Mouse (Mus musculus): ENCODE measurements around the gene Gfer.
"Not testable (repeated sequence)": the region's sequence is repeated elsewhere in the genome, so short reads cannot be mapped to it uniquely, and the experiment has no call there.

The Gfer gene

DNA sequence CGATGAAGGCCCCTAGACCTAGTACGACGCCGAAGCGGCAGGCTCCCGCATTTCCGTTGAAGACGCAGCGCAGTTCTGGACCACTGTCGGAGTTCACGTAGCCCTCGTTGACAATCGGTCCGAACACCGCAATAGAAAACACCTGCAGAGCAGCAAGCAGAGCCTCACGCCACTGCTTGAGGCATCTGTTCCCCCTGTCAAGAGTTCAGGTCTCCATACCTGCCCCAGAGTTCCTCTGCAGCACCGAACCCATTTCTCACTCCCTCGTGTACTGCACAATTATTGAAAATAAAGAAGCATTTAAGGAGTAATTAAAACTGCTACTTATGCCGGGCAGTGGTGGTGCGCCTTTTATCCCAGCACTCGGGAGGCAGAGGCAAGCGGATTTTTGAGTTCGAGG, 8.4 kb downstream of the Gfer start:
- no peak for DNase-seq (ENCODE audit: extremely low spot score)

- DNase-seq (ENCODE audit: extremely low spot score): peak; percentile 55
Measured at GRCm38 (mm10) chr17:24687146-24687595, 8.8 kb downstream of the Gfer start.

DNA sequence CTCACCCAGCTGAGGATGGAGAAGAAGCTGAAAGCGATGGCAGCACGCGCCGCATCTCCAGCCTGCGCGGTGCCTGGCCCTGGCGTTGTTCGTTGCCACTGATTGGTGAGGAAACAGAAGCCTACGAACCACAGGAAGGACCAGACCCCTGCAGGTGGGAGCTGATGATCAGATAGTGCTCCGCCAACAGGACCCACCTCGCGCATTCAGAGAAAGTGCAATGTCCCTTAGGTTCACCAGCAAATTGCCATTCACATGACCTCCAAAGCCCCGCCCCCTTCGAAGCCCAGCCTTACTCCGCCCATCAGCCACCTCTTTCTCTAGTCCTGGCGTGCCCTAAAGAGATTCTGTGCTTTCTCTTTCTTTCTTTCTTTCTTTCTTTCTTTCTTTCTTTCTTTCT, 9.4 kb downstream of the Gfer start:
- DNase-seq (ENCODE audit: extremely low spot score): peak; percentile 45

- no peak for DNase-seq (ENCODE audit: extremely low spot score)
Measured at GRCm38 (mm10) chr17:24677500-24678080, 18.4 kb downstream of the Gfer start.

GRCm38 (mm10) chr17:24676877-24677276, 19.1 kb downstream of the Gfer start:
- DNase-seq (ENCODE audit: extremely low spot score): no peak

DNA sequence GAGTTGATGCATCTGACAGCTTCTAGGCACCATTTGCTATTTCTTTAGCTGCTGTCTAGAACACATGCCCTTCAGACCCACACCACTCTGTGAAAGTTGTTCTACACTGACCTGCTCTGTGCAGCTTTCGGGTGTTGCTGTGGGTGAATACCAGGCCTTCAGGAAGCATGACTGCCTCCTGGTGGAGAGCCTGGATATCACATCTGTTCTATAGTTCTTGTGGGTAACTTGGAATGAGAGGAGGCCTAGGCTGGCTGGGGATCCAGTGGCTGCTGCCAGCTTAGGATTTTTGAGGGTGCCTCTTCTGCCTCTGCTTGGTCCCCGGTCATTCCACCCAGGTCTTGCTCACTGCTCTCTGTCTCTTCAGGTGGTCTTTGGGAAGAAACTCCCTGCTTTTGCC, 19.8 kb downstream of the Gfer start:
- DNase-seq (ENCODE audit: extremely low spot score): peak; percentile 69

DNA sequence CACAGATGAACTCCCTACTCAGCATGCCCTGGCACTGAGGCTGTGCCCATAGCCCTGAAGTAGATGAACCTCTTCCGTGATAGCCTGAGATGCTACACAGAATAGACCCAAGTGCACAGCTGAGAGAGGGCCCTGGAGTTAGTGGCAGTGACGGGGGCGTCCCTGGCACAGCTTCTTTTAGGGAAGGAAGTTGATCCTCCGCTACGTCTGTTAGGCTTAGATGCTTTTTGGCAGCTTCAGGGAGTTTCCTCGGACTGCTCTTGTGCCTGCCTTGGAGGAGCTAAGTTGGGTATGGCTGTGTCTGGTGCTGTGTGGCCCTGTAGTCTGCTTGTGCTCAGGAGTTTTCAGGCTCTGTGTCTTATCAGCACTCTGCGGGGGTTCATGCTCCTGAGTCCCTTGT, 21.7 kb downstream of the Gfer start:
- DNase-seq (ENCODE audit: extremely low spot score): no peak

GRCm38 (mm10) chr17:24672141-24672540, 23.8 kb downstream of the Gfer start:
- no peak for DNase-seq (ENCODE audit: extremely low spot score)

DNA sequence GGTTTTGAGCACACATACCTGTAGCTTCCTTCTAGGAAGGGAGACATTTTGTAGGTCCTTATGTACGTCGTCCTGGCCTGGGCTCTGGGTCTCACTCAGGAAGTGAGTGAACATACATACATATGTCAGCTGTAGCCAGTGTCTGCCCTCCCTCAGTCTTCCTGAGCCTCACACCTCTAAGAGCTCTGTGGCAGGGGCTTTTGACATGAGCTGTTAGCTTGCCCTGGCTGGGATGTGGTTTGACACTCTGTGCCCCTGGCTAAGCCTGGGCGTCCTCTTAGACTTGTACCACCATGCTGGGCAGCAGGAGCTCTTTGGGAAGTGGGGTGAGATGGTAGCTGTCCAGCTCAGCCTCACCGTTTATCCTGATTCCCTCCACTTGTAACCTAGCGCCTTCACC, 24.6 kb downstream of the Gfer start:
- DNase-seq (ENCODE audit: extremely low spot score): no peak

DNA sequence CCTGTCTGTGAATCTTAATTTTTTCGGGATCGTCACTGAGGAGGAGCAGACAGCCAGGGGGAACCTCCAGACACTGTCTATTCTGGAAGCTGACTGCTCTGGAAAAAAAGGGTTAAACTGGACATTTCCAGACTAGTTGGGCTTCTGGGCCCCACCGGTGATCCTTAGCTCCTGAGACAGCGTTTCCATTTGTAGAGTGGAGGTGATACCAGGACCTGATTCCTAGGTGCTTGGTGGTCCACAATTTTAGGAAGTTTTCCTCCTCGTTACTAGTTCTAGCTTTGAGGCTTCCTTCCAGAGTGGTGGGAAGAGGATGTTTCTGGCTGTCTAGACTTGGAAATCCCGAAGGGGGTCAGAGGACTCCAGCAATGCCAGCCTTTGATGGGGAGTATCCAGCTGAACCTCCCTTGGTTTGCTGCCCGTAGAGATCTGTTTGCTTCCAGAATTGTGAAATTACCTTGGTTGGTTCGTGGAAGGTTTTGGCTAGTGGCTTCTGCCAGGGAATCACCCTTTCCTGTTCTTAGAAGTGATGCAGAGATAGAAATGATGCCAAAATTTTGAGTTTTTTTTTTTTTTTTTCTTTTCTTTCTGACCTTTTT, 25.6 kb downstream of the Gfer start:
- DNase-seq (ENCODE audit: extremely low spot score): no peak

GRCm38 (mm10) chr17:24669545-24670245, 26.3 kb downstream of the Gfer start, which contains the start of gene Zfp598:
Zfp598 (plus strand) TSS chr17:24669687.
- DNase-seq (ENCODE audit: extremely low spot score): peak; percentile 92

GRCm38 (mm10) chr17:24669214-24669544, 26.8 kb downstream of the Gfer start:
- not testable (repeated sequence) for DNase-seq (ENCODE audit: extremely low spot score)

- DNase-seq (ENCODE audit: extremely low spot score): peak; percentile 56
Measured at GRCm38 (mm10) chr17:24667416-24667815, 28.5 kb downstream of the Gfer start.

DNA sequence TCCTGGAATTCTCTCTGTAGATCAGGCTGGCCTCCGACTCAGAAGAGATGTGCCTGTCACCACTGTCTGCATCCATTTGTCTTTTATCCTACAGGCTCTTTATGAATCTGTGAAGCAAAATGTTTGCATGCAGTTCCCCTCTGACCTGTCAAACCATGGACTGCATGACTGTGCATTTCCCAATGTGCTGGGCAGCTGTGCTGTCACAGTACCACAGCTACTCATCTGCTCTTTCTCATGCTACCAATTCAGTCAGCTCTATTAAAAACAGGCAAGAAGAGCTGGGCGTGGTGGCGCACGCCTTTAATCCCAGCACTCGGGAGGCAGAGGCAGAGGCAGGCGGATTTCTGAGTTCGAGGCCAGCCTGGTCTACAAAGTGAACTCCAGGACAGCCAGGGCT, 28.9 kb downstream of the Gfer start:
- not testable (repeated sequence) for DNase-seq (ENCODE audit: extremely low spot score)

DNA sequence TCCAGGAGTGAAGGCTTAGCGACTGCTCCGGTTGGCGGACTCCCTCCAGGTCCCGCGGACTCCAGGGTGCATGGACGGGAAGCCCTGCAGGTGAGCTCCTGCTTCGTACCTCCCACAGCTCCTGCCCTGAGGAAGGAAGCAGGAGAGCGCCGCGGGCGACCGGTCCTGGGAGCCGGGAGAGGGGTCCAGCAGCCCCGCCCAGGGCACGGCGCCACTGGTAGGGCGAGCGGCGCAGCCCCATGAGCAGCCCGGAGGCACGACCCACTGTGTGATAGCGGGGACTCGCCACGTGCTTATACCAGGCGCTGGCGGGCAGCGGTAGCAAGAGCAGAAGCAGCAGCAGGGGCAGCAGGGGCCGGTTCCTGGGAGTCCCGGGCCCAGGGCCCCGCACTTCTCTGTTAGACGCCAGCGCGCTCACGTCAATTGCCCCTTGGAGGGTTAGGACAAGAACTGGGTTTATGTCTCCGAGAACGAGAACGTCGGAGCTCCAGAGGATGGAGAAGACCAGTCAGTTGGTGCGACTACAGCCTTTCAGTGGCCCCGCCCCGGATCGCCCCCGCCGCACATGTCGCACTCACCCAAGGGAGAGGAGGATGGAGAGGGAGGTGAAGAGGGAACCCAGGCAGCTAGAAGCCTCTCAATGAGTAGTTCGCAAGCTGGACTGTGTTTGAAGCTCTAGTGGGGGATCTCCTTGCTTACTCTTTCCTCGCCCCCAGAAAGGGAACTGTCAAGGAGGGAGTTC, 37.8 kb downstream of the Gfer start, which contains the start of gene Npw:
TSS of gene Npw (minus strand) at position 441 of the 742 bp plus-strand sequence.
- DNase-seq (ENCODE audit: extremely low spot score): peak; percentile 35

DNA sequence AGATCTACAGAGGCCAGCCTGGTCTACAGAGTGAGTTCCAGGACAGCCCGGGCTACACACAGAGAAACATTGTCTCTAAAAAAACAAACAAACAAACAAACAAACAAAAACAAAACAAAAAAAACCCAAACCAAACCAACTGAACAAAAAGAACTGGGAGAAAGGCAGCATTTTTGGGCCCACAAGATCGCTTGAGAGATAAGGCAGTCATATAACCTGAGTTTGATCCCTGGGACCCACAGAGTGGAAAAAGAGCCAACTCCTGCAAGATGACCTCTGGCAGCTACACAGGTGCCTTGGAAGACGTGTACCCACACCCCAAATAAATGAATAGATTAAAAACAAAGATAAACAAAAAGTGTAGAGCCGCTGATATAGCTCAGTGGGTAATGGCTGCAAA, 41.0 kb downstream of the Gfer start:
- DNase-seq (ENCODE audit: extremely low spot score): no peak

- DNase-seq (ENCODE audit: extremely low spot score): peak; percentile 87
Measured at GRCm38 (mm10) chr17:24653967-24654710, 41.8 kb downstream of the Gfer start.

DNA sequence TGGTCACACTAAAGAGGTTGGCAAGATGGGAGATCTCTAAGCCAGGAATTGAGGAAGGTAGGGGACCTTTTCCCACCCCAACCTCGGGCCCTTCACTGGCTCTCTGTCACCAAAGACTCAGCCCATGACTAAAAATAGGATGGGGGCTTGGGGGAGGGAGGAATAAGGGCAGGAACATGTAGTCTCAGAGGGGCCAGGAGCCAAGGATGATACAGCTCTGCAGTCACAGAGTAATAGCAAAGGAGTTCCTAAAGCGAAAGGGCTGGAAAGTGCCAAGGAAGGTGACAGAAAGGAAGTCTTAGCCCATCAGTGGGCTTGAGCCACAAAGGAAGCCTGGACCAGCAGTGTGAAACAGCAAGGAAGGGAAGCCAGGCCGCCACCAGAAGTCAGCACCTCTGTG, 44.1 kb downstream of the Gfer start:
- no peak for DNase-seq (ENCODE audit: extremely low spot score)

GRCm38 (mm10) chr17:24650766-24651165, 45.2 kb downstream of the Gfer start:
- DNase-seq (ENCODE audit: extremely low spot score): no peak

DNA sequence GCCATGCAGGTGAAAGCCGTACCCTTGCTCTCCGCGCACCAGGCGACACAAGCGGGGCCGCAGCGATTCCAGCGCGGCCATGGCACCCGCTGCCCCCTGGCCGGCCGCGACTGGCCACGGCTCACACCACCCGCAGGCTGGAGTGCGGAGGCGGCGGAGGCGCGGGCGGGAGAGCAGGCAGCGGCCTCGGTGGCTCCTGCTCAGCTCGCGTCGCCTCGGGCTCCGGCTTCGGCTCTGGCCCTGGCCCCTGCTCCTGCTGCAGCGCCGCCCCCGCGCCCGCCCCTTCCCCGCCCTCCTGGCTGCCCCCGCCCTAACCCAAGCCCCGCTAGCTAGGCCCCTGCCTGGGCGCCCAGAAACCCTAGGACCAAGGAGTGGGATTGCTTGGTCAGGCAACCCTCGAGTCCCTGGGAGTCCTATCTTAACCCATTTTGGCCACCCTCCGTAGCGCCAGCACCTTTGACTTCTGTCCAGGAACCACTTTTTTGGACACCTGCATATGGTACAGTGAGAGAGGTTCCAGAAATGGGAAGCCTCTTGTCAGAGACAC, 45.8 kb downstream of the Gfer start, which contains the start of gene Slc9a3r2:
TSS of gene Slc9a3r2 (minus strand) at position 258 of the 547 bp plus-strand sequence.
- peak; percentile 77 for DNase-seq (ENCODE audit: extremely low spot score)

- DNase-seq (ENCODE audit: extremely low spot score): peak; percentile 32
Measured at GRCm38 (mm10) chr17:24649581-24650069, 46.3 kb downstream of the Gfer start.
